Mouse (Mus musculus): ENCODE data around the gene Rnaseh2b. TPM values are rescaled to one million over a fixed set of nuclear protein-coding genes. Genes with fewer than 3 reads are reported as not detected.

Rnaseh2b gene
- polyA plus RNA-seq, 1 experiment from 2014 or later, result 48.9 TPM

DNA sequence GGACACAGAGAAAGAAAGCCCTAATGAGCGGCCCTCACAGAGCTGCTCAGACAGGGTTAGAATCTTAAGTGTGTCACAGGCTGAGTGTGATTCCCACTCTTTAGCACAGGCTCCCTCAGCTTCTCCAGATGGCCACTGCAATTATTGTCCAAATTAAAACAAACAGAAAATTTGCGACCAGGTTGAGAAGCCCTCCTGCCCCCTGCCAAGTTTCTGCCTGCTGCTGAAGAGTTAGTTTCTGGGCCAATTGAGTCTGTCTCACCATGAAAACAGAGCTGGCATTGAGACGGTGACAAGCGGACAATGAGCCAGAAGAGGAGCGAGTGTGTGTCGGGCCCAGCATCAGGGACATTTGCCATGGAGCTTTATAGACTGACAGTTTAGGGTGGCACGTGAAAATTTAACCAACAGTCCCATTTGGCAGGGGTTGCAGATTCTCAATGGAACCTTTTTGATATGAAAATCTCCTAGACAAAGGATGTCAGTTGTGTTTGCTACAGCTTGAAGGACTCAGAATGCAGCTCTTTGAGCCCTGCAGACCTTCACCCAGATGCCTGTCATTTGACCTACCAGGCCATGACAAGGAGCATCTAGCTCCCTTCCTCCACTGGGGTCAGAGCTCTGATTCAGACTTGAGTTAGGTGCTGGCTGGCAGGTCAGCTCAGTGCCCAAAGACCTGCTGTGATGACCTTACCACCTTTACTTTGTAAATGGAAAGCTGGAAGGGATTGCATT lies 123.8 kb downstream of the Rnaseh2b start:
- 72% methylated on average over 7 of the region's 7 CpGs for WGBS
- H3K4me3 ChIP-seq (replicated peaks), result no peak overlapping the region
- no peak overlapping the region for H3K4me2 ChIP-seq
- H3K27ac ChIP-seq, result no peak overlapping the region
- H3K27me3 ChIP-seq (replicated peaks), result no peaks in the 10 kb centered on the region
- no peaks in the 10 kb centered on the region for H3K36me3 ChIP-seq
- no peak for ATAC-seq (ENCODE audit: insufficient read depth, low FRiP score, low read depth)
- no peak overlapping the region for H3K9ac ChIP-seq
- H3K4me1 ChIP-seq, result no peaks in the 10 kb centered on the region
- H3K9me3 ChIP-seq, result no peaks in the 10 kb centered on the region

GRCm38 (mm10) chr14:62416742-62417134 lies 124.3 kb downstream of the Rnaseh2b start:
- Histone ChIP-seq H3K4me1 (no peaks in the 10 kb centered on the region), H3K36me3 (no peaks in the 10 kb centered on the region), H3K4me2 (no peak overlapping the region), H3K9ac (no peak overlapping the region), H3K4me3 (replicated peaks) (no peak overlapping the region), H3K9me3 (no peaks in the 10 kb centered on the region), H3K27me3 (replicated peaks) (no peaks in the 10 kb centered on the region), H3K27ac (no peak overlapping the region)
- 24% methylated on average over 1 of the region's 1 CpGs for WGBS
- ATAC-seq (ENCODE audit: insufficient read depth, low FRiP score, low read depth), result no peak

DNA sequence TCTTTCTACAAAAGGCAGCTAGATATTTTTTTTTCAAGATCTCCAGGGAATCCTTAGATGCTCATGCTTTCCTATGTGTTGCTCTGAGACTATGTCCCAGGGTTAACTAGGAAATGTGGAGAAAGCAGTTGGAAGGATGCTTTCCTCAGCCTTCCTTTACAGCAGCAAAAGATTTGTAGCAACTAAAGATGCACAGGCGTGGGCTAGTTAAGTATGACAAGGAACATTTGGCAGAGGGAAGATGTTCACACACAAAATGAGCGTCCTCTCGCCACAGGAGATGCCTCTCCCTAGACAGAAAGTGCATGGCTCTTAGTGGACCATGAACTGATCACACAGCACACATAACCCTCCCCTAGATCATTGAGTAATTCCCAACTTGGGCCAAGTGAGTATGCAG lies 125.1 kb downstream of the Rnaseh2b start:
- no peak for ATAC-seq (ENCODE audit: insufficient read depth, low FRiP score, low read depth)
- WGBS, result 75% methylated on average over 3 of the region's 3 CpGs
- Histone ChIP-seq H3K9ac (no peak overlapping the region), H3K4me3 (replicated peaks) (no peak overlapping the region), H3K9me3 (no peaks in the 10 kb centered on the region), H3K36me3 (no peaks in the 10 kb centered on the region), H3K4me2 (no peak overlapping the region), H3K4me1 (no peaks in the 10 kb centered on the region), H3K27ac (no peak overlapping the region), H3K27me3 (replicated peaks) (no peaks in the 10 kb centered on the region)

DNA sequence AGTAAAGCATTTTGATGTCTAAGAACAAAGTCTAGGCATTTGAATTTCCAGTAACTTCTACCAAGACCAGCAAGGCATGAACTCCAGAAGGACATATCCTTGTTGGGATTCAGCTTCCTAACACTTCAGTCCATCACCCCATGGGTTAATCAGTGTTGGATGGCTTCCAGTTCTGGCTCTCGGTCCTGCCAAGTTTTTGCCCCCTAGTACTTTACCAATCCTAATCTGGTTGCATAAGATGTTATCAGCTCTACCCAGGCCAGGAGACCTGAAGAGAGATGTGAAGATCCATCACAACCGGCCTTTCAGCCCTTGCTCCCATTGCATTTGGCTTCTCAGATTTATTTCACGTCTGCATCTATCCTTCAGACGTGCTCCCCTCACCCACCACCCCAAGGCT lies 129.9 kb downstream of the Rnaseh2b start:
- 64% methylated on average over 4 of the region's 4 CpGs for WGBS
- H3K27me3 ChIP-seq (replicated peaks), result no peaks in the 10 kb centered on the region
- ATAC-seq (ENCODE audit: insufficient read depth, low FRiP score, low read depth), result no peak

More for the DNA sequence above, 129.9 kb downstream of the Rnaseh2b start:
- Histone ChIP-seq H3K9ac (no peak overlapping the region), H3K4me1 (no peaks in the 10 kb centered on the region), H3K9me3 (no peaks in the 10 kb centered on the region), H3K4me2 (no peak overlapping the region), H3K36me3 (no peaks in the 10 kb centered on the region), H3K4me3 (replicated peaks) (no peak overlapping the region), H3K27ac (no peak overlapping the region)

Other genes starting within 250 kb of the Rnaseh2b start
- 0.63 and 1.1 TPM in 2 replicates for gene Dleu7, start 458 bp downstream of the Rnaseh2b start, polyA plus RNA-seq (2015; fragmentation: Nextera tagmentation; extraction: Ambion mirVana)
- 0.09 and 0.17 TPM in 2 replicates for gene Gucy1b2, start 163.7 kb downstream of the Rnaseh2b start, polyA plus RNA-seq (2015; fragmentation: Nextera tagmentation; extraction: Ambion mirVana)

Measured in stomach, embryonic 15.5 days (tissue).